Mouse (Mus musculus): ENCODE data around the gene Dmgdh.

The Dmgdh gene

GRCm38 (mm10) chr13:93674131-93674561 is at the start of gene Dmgdh, which contains the start of gene Bhmt2:
TSS of gene Dmgdh (plus strand) at chr13:93674433.
TSS of gene Bhmt2 (minus strand) at chr13:93674302.
- no peak for DNase-seq (ENCODE audit: low read depth, low spot score)

- DNase-seq (ENCODE audit: low read depth, low spot score): no peak
Measured at GRCm38 (mm10) chr13:93628861-93629260, 45.4 kb upstream of the Dmgdh start.

GRCm38 (mm10) chr13:93630941-93631705 is 43.1 kb upstream of the Dmgdh start:
- DNase-seq (ENCODE audit: low read depth, low spot score): no peak

GRCm38 (mm10) chr13:93632927-93633326 is 41.3 kb upstream of the Dmgdh start:
- no peak for DNase-seq (ENCODE audit: low read depth, low spot score)

GRCm38 (mm10) chr13:93636561-93636960 is 37.7 kb upstream of the Dmgdh start:
- no peak for DNase-seq (ENCODE audit: low read depth, low spot score)

GRCm38 (mm10) chr13:93637282-93638245 is 36.7 kb upstream of the Dmgdh start, which contains the start of gene Bhmt:
TSS of gene Bhmt (minus strand) at chr13:93637961.
- DNase-seq (ENCODE audit: low read depth, low spot score): no peak

- DNase-seq (ENCODE audit: low read depth, low spot score): no peak
Measured at GRCm38 (mm10) chr13:93639636-93640035, 34.6 kb upstream of the Dmgdh start.

- peak; percentile 84 for DNase-seq (ENCODE audit: low read depth, low spot score)
Measured at GRCm38 (mm10) chr13:93648387-93649130, 25.7 kb upstream of the Dmgdh start.

GRCm38 (mm10) chr13:93653382-93653781 is 20.9 kb upstream of the Dmgdh start:
- no peak for DNase-seq (ENCODE audit: low read depth, low spot score)

GRCm38 (mm10) chr13:93657941-93658340 is 16.3 kb upstream of the Dmgdh start:
- DNase-seq (ENCODE audit: low read depth, low spot score): peak; percentile 66

GRCm38 (mm10) chr13:93667586-93667985 is 6.6 kb upstream of the Dmgdh start:
- no peak for DNase-seq (ENCODE audit: low read depth, low spot score)

GRCm38 (mm10) chr13:93672371-93672770 is 1.9 kb upstream of the Dmgdh start:
- no peak for DNase-seq (ENCODE audit: low read depth, low spot score)

- no peak for DNase-seq (ENCODE audit: low read depth, low spot score)
Measured at GRCm38 (mm10) chr13:93673296-93673695, 937 bp upstream of the Dmgdh start.

- DNase-seq (ENCODE audit: low read depth, low spot score): no peak
Measured at GRCm38 (mm10) chr13:93676864-93677263, 2.6 kb downstream of the Dmgdh start.

- DNase-seq (ENCODE audit: low read depth, low spot score): no peak
Measured at GRCm38 (mm10) chr13:93683336-93683735, 9.1 kb downstream of the Dmgdh start.

- no peak for DNase-seq (ENCODE audit: low read depth, low spot score)
Measured at GRCm38 (mm10) chr13:93685226-93685625, 11.0 kb downstream of the Dmgdh start.

GRCm38 (mm10) chr13:93687321-93687720 is 13.1 kb downstream of the Dmgdh start:
- peak; percentile 52 for DNase-seq (ENCODE audit: low read depth, low spot score)

GRCm38 (mm10) chr13:93689566-93689965 is 15.3 kb downstream of the Dmgdh start:
- no peak for DNase-seq (ENCODE audit: low read depth, low spot score)

- DNase-seq (ENCODE audit: low read depth, low spot score): no peak
Measured at GRCm38 (mm10) chr13:93690821-93691220, 16.6 kb downstream of the Dmgdh start.

- DNase-seq (ENCODE audit: low read depth, low spot score): no peak
Measured at GRCm38 (mm10) chr13:93698866-93699265, 24.6 kb downstream of the Dmgdh start.

GRCm38 (mm10) chr13:93705697-93706096 is 31.5 kb downstream of the Dmgdh start:
- DNase-seq (ENCODE audit: low read depth, low spot score): no peak

- DNase-seq (ENCODE audit: low read depth, low spot score): no peak
Measured at GRCm38 (mm10) chr13:93707271-93707670, 33.0 kb downstream of the Dmgdh start.

All from R1 (cell line).